Mouse (Mus musculus) activated CD4-positive, CD25-positive, alpha-beta regulatory T cell, adult 9 weeks (primary cell): ENCODE measurements around the gene Gp1bb. TPM values are rescaled to one million over a fixed set of nuclear protein-coding genes. Genes with fewer than 3 reads are reported as not detected.

Source experiments
- polyA plus RNA-seq: library from polyadenylated mRNA; unstranded; fragments of 100-300 nt; shearing (Covaris generic); gene quantifications from one replicate; pipeline ENCODE4 v1.2.1, GENCODE M21; 2017

Gp1bb gene
- polyA plus RNA-seq, result not detected

GRCm38 (mm10) chr16:18622019-18622418 is at the start of gene Gp1bb:
Gp1bb (minus strand) TSS chr16:18622403.

GRCm38 (mm10) chr16:18629390-18630231 is 7.4 kb upstream of the Gp1bb start, which contains the start of gene Sept5:
Sept5 (minus strand) TSS chr16:18629954.

GRCm38 (mm10) chr16:18626376-18626878 is 4.2 kb upstream of the Gp1bb start, which contains the start of gene Gm49601:
Gm49601 (minus strand) TSS chr16:18626427.

GRCm38 (mm10) chr16:18589804-18590790 is 32.1 kb downstream of the Gp1bb start, which contains the start of gene Tbx1:
Tbx1 (minus strand) TSS chr16:18590671.

Other genes starting within 250 kb of the Gp1bb start
- gene Txnrd2, start 196.0 kb downstream of the Gp1bb start, polyA plus RNA-seq, result 31.0 TPM
- 78.3 TPM for gene Comt, start 195.6 kb downstream of the Gp1bb start, polyA plus RNA-seq
- gene Gnb1l, start 123.7 kb downstream of the Gp1bb start, polyA plus RNA-seq, result 15.6 TPM
- gene Rtl10, start 123.5 kb downstream of the Gp1bb start, polyA plus RNA-seq, result 0.89 TPM
- gene Tbx1, start 31.7 kb downstream of the Gp1bb start, polyA plus RNA-seq, result not detected
- gene Gm49601, start 4.0 kb upstream of the Gp1bb start, polyA plus RNA-seq, result not detected
- not detected for gene Sept5, start 7.6 kb upstream of the Gp1bb start, polyA plus RNA-seq
- gene Cldn5, start 154.4 kb upstream of the Gp1bb start, polyA plus RNA-seq, result not detected
- gene Ufd1, start 189.4 kb upstream of the Gp1bb start, polyA plus RNA-seq, result 140 TPM
- 9.4 TPM for gene Cdc45, start 189.6 kb upstream of the Gp1bb start, polyA plus RNA-seq
- 87.0 TPM for gene 2510002D24Rik, start 214.2 kb upstream of the Gp1bb start, polyA plus RNA-seq
- gene Gm28539, start 214.2 kb upstream of the Gp1bb start, polyA plus RNA-seq, result not detected